Mouse (Mus musculus) liver, embryonic 15.5 days (tissue): ENCODE results near the gene Gm2042. TPM values are rescaled to one million over a fixed set of nuclear protein-coding genes. Genes with fewer than 3 reads are reported as not detected.
"Not testable (repeated sequence)": the region's sequence is repeated elsewhere in the genome, so short reads cannot be mapped to it uniquely, and the experiment has no call there.

ENCODE experiments used
- ATAC-seq: fragments of 200-750 bp; cut with Nextera tagmentation; 2 replicates; pipeline ENCODE4 v1.8.0; 2017; ENCODE audit warnings: moderate number of reproducible peaks, mild to moderate bottlenecking, moderate library complexity; ENCODE audit not compliant: insufficient read depth
- H3K27ac ChIP-seq: fragments of 300-500 bp; sonication (generic); replicated peaks from 2 replicates; pipeline ENCODE4 v1.5.1; 2015; ENCODE audit warnings: mild to moderate bottlenecking, inconsistent platforms
- H3K27me3 ChIP-seq: fragments of 300-500 bp; sonication (generic); 2 replicates; pipeline ENCODE4 v1.6.1; 2015; ENCODE audit warnings: mild to moderate bottlenecking, inconsistent platforms
- H3K36me3 ChIP-seq: fragments of 300-500 bp; sonication (generic); replicated peaks from 2 replicates; pipeline ENCODE4 v1.6.1; 2015; ENCODE audit warnings: moderate library complexity, mild to moderate bottlenecking, inconsistent platforms
- H3K4me1 ChIP-seq: fragments of 300-500 bp; sonication (generic); replicated peaks from 2 replicates; pipeline ENCODE4 v1.6.1; 2015; ENCODE audit warnings: inconsistent platforms
- H3K4me2 ChIP-seq: fragments of 300-500 bp; sonication (generic); 2 replicates; pipeline ENCODE4 v1.6.1; 2015; ENCODE audit warnings: moderate library complexity, mild to moderate bottlenecking, inconsistent platforms
- H3K4me3 ChIP-seq: fragments of 300-500 bp; sonication (generic); replicated peaks from 2 replicates; pipeline ENCODE4 v1.5.1; 2015; ENCODE audit warnings: mild to moderate bottlenecking, inconsistent platforms
- H3K9ac ChIP-seq: fragments of 300-500 bp; sonication (generic); 2 replicates; pipeline ENCODE4 v1.6.1; 2015; ENCODE audit warnings: moderate library complexity, mild to moderate bottlenecking, inconsistent platforms
- H3K9me3 ChIP-seq: fragments of 300-500 bp; sonication (generic); replicated peaks from 2 replicates; pipeline ENCODE4 v1.6.1; 2016; ENCODE audit warnings: inconsistent platforms
- WGBS: fragments of 180-500 bp; shearing (Covaris S2); methylation state at CpG from one replicate; pipeline ENCODE4 v1.1.7; 2015; ENCODE audit warnings: mixed read lengths; ENCODE audit not compliant: insufficient replicate concordance; 5-methylcytosine and 5-hydroxymethylcytosine counted together
- polyA plus RNA-seq: library from polyadenylated mRNA; unstranded; fragments of >200 nt; fragmentation: Nextera tagmentation; extraction: Ambion mirVana; gene quantifications from 2 replicates; pipeline ENCODE4 v1.2.1, GENCODE M21; 2015

Gene Gm2042
- not detected in 2 replicates for polyA plus RNA-seq

DNA sequence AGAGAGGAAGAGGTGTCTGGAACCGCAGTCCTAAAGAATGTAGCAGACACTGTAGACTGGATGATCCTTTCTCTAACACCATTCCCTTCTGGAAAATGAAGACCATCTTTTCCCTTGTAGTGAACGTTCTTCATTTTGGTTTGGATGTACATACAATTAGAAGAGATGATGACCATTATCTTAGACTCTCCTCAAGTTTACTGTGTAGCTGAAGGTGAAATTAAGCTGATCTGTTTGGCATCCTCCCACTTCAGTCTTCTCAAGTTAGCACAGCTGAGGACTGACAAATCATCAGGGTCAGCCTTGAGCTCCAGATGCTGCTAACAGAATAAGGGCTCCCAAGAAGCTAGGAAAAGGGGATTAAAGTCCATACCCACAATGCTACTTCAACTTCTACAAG is at the start of gene Gm2042:
Gene Gm2042 (plus strand): TSS at position 301 of the 400 bp plus-strand sequence.
- not testable (repeated sequence) for H3K27me3 ChIP-seq, H3K27ac ChIP-seq, H3K9ac ChIP-seq, H3K4me1 ChIP-seq, H3K9me3 ChIP-seq, H3K4me3 ChIP-seq, H3K4me2 ChIP-seq, H3K36me3 ChIP-seq, ATAC-seq
- WGBS: 60% methylated on average over 2 of the region's 2 CpGs

DNA sequence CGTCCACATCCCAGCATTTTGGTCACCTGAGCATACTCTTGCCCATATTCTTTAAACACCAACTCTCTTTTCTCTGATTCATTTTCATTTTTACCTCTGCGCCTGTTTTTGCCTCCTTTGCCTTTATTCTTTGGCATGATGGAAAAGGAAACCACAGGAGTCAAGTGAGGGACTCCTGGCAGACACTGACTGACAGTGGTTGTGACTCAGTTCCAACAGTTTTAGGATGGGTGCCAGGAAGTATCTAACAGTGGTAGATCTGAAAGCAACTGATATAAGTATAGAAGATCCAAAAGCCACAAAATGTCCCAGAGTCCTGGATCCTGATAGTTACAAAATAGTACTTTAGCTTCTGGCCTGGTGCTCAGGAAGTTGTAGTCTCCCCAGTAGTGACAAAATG is 34.2 kb upstream of the Gm2042 start, which contains the start of gene Gm2035:
Gene Gm2035 (minus strand): TSS at position 137 of the 400 bp plus-strand sequence.
- not testable (repeated sequence) for H3K27ac ChIP-seq, H3K4me2 ChIP-seq, H3K36me3 ChIP-seq, H3K9ac ChIP-seq, ATAC-seq, H3K27me3 ChIP-seq, H3K4me3 ChIP-seq, H3K4me1 ChIP-seq, H3K9me3 ChIP-seq
- 38% methylated on average over 2 of the region's 2 CpGs for WGBS

DNA sequence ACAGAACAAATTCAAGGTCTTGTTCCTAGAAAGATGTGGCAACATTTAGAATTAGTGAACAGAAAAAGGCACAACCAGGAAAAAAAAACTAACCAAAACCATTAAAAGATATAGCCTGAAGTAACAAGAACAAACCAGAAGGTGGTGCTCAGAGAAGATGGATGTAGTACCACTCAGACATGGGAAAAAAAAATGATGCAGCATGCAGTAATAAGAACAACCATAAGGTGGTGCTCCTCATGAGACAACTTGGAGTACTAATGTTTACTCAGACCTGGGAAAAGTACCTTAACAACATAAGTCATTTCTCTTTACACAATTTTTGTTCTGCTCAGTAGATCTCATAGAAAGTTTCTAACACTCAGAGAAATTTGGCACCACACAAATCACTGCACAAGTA is 30.1 kb downstream of the Gm2042 start:
- not testable (repeated sequence) for ATAC-seq, H3K4me1 ChIP-seq, H3K9ac ChIP-seq, H3K27ac ChIP-seq, H3K9me3 ChIP-seq, H3K4me3 ChIP-seq, H3K27me3 ChIP-seq, H3K4me2 ChIP-seq, H3K36me3 ChIP-seq

DNA sequence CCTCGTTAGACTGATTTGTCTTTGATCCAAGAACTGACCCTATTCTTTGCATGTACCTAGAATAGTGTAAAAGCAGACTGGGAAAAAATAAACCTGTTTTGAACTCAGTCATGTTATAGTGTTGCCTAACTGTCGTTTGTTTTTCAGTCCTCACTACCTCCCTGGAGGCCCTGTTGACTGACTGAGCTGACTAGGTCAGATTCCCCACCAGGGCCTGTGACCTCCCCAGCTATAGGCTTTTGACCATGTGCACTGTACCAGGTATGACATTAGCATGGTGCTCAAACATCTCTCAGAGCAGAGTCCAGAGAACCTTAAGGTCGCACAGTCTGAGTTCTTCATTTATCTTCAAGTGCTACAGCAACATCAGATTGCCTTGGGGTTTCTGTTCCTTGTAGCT is 50.2 kb downstream of the Gm2042 start:
- H3K36me3 ChIP-seq, H3K27me3 ChIP-seq, H3K4me3 ChIP-seq, H3K4me1 ChIP-seq, H3K9me3 ChIP-seq, H3K4me2 ChIP-seq, H3K27ac ChIP-seq, H3K9ac ChIP-seq: not testable (repeated sequence)
- 34% methylated on average over 3 of the region's 3 CpGs for WGBS
- peak; percentile 44; the same call in 1 of the 2 replicates for ATAC-seq

Other genes with a start within 250 kb of the Gm2042 start
- gene Gm21319, start 178.3 kb upstream of the Gm2042 start, polyA plus RNA-seq: not detected in 2 replicates
- gene Gm21936, start 158.6 kb upstream of the Gm2042 start, polyA plus RNA-seq: not detected in 2 replicates
- not detected in 2 replicates for gene BB287469, start 137.5 kb upstream of the Gm2042 start, polyA plus RNA-seq
- gene Gm2001, start 111.7 kb upstream of the Gm2042 start, polyA plus RNA-seq: not detected in 2 replicates
- not detected in 2 replicates for gene Gm2016, start 80.0 kb upstream of the Gm2042 start, polyA plus RNA-seq
- gene Gm2022, start 58.7 kb upstream of the Gm2042 start, polyA plus RNA-seq: not detected in 2 replicates
- gene Gm2035, start 34.2 kb upstream of the Gm2042 start, polyA plus RNA-seq: not detected in 2 replicates
- not detected in 2 replicates for gene Gm2075, start 57.8 kb downstream of the Gm2042 start, polyA plus RNA-seq
- gene Gm6803, start 64.7 kb downstream of the Gm2042 start, polyA plus RNA-seq: not detected in 2 replicates
- not detected in 2 replicates for gene Gm2056, start 72.9 kb downstream of the Gm2042 start, polyA plus RNA-seq
- not detected in 2 replicates for gene Gm16368, start 129.6 kb downstream of the Gm2042 start, polyA plus RNA-seq
- not detected in 2 replicates for gene Gm10436, start 228.0 kb downstream of the Gm2042 start, polyA plus RNA-seq